Mouse (Mus musculus) myocyte (in vitro differentiated cells): ENCODE measurements around the gene Dennd1b. TPM values are rescaled to one million over a fixed set of nuclear protein-coding genes. Genes with fewer than 3 reads are reported as not detected.

Experiments used
- H3K27me3 ChIP-seq: one replicate; pipeline ENCODE4 v1.6.1; 2011; ENCODE audit not compliant: control insufficient read depth, insufficient read depth, insufficient read length
- H3K36me3 ChIP-seq: one replicate; pipeline ENCODE4 v1.6.1; 2011; ENCODE audit not compliant: control insufficient read depth, insufficient read depth
- H3K4me2 ChIP-seq: one replicate; pipeline ENCODE4 v1.6.1; 2011; ENCODE audit warnings: low read depth, control low read depth
- H3K4me3 ChIP-seq: one replicate; pipeline ENCODE4 v1.5.1; 2011; ENCODE audit warnings: mild to moderate bottlenecking, control low read depth, moderate library complexity
- H3K79me2 ChIP-seq: one replicate; pipeline ENCODE4 v1.6.1; 2011; ENCODE audit not compliant: control insufficient read depth, insufficient read depth
- H3ac ChIP-seq: one replicate; pipeline ENCODE4 v1.6.1; 2011; ENCODE audit not compliant: control insufficient read depth, insufficient read length
- CEBPB ChIP-seq: IDR thresholded peaks from 2 replicates; pipeline ENCODE4 v1.6.1; 2011; ENCODE audit warnings: mild to moderate bottlenecking, moderate library complexity; ENCODE audit not compliant: poor library complexity, insufficient read depth, severe bottlenecking
- E2F4 ChIP-seq: IDR thresholded peaks from one replicate; pipeline ENCODE4 v1.6.1; 2011; ENCODE audit warnings: mild to moderate bottlenecking, control low read depth, moderate library complexity; ENCODE audit not compliant: insufficient read depth
- MAX ChIP-seq: IDR thresholded peaks from one replicate; pipeline ENCODE4 v1.6.1; 2011; ENCODE audit warnings: low read depth, mild to moderate bottlenecking, control low read depth
- MYOD1 ChIP-seq, 3 experiments: IDR thresholded peaks; one replicate each; pipeline ENCODE4 v1.6.1; 2011; ENCODE audit warnings: control low read depth in 2 of 3, low read depth in 2 of 3, mild to moderate bottlenecking in 2 of 3, moderate library complexity in 1 of 3; ENCODE audit not compliant: insufficient read length in 2 of 3, control insufficient read depth in 1 of 3
- MYOG ChIP-seq, 3 experiments: IDR thresholded peaks; one replicate each; pipeline ENCODE4 v1.6.1; 2011; ENCODE audit warnings: control low read depth in 2 of 3, low read depth in 2 of 3, mild to moderate bottlenecking in 2 of 3; ENCODE audit not compliant: insufficient read length in 2 of 3, control insufficient read depth in 1 of 3, insufficient read depth in 1 of 3
- POLR2A ChIP-seq: IDR thresholded peaks from one replicate; pipeline ENCODE4 v1.6.1; 2011; ENCODE audit warnings: low read depth, mild to moderate bottlenecking, control low read depth, moderate library complexity; ENCODE audit not compliant: insufficient read length
- POLR2AphosphoS2 ChIP-seq: IDR thresholded peaks from one replicate; pipeline ENCODE4 v1.6.1; 2011; ENCODE audit warnings: low read depth, control low read depth; ENCODE audit not compliant: insufficient read length
- REST ChIP-seq: IDR thresholded peaks from one replicate; pipeline ENCODE4 v1.6.1; 2011; ENCODE audit warnings: mild to moderate bottlenecking, control low read depth, moderate library complexity; ENCODE audit not compliant: insufficient read depth, insufficient read length
- SRF ChIP-seq: IDR thresholded peaks from one replicate; pipeline ENCODE4 v1.6.1; 2011; ENCODE audit warnings: low read depth; ENCODE audit not compliant: control insufficient read depth, insufficient read length
- TCF12 ChIP-seq: IDR thresholded peaks from one replicate; pipeline ENCODE4 v1.6.1; 2011; ENCODE audit warnings: mild to moderate bottlenecking, control low read depth; ENCODE audit not compliant: poor library complexity, insufficient read depth, severe bottlenecking
- TCF3 ChIP-seq: IDR thresholded peaks from one replicate; pipeline ENCODE4 v1.6.1; 2011; ENCODE audit warnings: low read depth, control low read depth; ENCODE audit not compliant: insufficient read length
- USF1 ChIP-seq: IDR thresholded peaks from one replicate; pipeline ENCODE4 v1.6.1; 2011; ENCODE audit warnings: low read depth, mild to moderate bottlenecking, control low read depth, moderate library complexity
- polyA plus RNA-seq: library from polyadenylated mRNA; unstranded; fragments of >200 nt; fragmentation: generic; extraction: Trizol; gene quantifications from one replicate; pipeline ENCODE4 v1.2.1, GENCODE M21; 2012; ENCODE audit warnings: missing spikeins

Dennd1b gene
- polyA plus RNA-seq, 1 experiment, result 1.3 TPM

DNA sequence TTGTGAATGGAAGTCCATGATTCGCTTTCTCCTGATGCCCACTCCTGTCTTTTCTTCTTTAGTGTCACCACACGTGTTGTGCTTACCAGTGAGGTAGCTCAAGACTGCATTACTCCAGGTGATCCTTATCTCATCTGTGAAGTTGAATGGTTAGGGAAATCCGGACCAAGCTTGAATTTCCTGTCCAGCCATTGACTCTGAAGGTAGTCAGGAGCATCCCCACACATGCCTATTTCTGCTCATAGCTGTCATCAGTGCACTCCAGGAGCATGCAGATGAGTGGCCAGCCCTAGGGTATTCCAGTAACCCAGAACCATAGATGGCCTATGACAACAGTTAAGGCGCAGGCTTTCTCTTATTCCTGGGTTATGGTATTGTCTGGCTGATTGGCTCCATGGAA lies 20.9 kb downstream of the Dennd1b start:
- H3K79me2 ChIP-seq, result peaks cover 19% of the 10 kb centered on the region
- H3ac ChIP-seq, result no peak overlapping the region
- no peaks in the 10 kb centered on the region for H3K27me3 ChIP-seq
- H3K4me3 ChIP-seq, result no peak overlapping the region
- H3K4me2 ChIP-seq, result no peak overlapping the region
- H3K36me3 ChIP-seq, result no peaks in the 10 kb centered on the region
- no peak for TF ChIP-seq USF1
- no peak for TF ChIP-seq E2F4
- no peak for TF ChIP-seq TCF12
- TF ChIP-seq TCF3, result no peak
- TF ChIP-seq SRF, result no peak
- no peak for TF ChIP-seq POLR2A
- no peak for TF ChIP-seq REST
- no peak for TF ChIP-seq POLR2AphosphoS2
- TF ChIP-seq MAX, result no peak
- TF ChIP-seq MYOG (IDR thresholded peaks at IDR 0.05; ENCODE audit: control insufficient read depth in 1 of 3, insufficient read depth in 1 of 3, insufficient read length in 2 of 3, low read depth in 2 of 3), result no peak
- TF ChIP-seq CEBPB, result no peak
- TF ChIP-seq MYOD1 (IDR thresholded peaks at IDR 0.05; ENCODE audit: control insufficient read depth in 1 of 3, insufficient read length in 2 of 3, low read depth in 2 of 3), result no peak

DNA sequence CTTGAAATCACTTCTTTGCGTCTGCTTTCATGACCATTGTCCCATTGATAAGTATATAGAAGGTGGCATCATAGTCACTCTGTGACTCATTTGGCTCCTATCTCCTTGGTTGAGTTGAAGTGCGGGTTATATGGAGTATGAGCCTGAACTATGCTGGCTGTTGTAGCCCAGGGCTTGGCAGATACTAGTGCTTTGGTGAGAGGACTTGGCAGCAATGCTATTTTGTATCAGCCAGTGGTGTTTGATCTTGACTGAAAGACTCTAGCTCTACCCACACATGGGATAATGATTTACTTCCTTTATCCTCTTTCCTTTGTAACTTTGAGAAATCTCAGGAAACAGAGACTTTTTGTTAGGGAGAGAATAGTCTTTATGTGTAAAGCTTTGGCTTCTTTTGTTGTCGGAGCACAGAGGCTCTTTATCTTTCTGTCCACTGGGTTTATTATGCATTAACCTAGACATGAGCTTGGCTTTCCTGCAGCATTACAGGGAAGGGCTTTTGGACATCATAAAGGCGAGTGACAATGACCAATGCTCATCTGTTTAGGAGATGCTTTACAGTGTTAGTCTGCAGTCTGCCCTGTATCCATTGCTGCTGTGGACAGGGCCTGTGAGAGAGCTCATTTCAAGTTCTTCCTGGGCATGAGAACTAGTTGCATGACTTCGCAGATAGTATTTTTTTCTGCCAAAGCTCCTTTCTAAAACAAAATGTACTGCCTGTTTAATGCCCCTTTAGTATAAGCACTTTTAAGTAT lies 29.3 kb downstream of the Dennd1b start:
- Histone ChIP-seq H3ac (no peak overlapping the region), H3K36me3 (no peaks in the 10 kb centered on the region), H3K27me3 (no peaks in the 10 kb centered on the region), H3K4me3 (no peak overlapping the region), H3K4me2 (no peak overlapping the region), H3K79me2 (peaks cover 11% of the 10 kb centered on the region)
- TF ChIP-seq POLR2AphosphoS2, result no peak
- TF ChIP-seq TCF3, result no peak
- TF ChIP-seq TCF12, result no peak
- no peak for TF ChIP-seq MYOD1 (IDR thresholded peaks at IDR 0.05; ENCODE audit: control insufficient read depth in 1 of 3, insufficient read length in 2 of 3, low read depth in 2 of 3)
- TF ChIP-seq MYOG (IDR thresholded peaks at IDR 0.05; ENCODE audit: control insufficient read depth in 1 of 3, insufficient read depth in 1 of 3, insufficient read length in 2 of 3, low read depth in 2 of 3), result no peak
- TF ChIP-seq MAX, result no peak
- TF ChIP-seq CEBPB, result no peak
- TF ChIP-seq REST, result no peak

DNA sequence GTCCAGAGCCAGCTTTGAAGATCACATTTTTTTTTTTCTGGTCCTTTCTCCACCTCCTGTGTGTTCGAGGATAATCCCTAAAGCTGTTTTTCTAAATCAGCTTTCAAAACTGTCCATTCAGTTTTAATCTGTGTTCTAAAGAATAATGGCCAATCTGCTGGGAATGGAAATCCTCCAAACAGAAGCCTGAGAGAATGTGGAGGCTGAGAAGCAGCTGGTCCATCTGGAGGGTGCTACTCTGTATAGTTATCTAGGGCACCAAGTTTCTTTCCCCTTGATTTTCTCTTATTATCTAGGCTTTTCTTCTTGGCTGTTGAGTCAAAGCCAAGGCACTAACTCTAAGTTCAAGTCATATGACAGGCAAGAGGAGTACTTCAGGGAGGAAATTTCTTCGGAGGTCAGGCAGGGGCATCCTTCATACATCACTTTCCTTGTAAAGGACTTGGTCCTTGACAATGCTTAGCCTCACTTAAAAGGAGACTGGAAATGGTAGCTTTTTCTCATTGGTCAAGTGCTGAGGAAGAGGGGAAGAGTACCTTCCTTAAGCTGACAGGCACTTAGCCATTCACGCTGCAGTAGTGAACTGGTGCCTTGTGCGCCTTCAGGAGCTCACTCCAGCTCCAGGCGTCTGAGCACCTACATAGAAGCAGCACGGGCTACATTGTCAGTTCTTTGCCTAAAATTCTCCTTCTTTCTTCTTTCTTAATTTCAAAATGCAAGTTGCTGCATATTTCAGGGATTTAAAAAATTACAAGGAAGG lies 32.6 kb downstream of the Dennd1b start:
- Histone ChIP-seq H3K36me3 (no peaks in the 10 kb centered on the region), H3K4me2 (no peak overlapping the region), H3K27me3 (no peaks in the 10 kb centered on the region), H3ac (no peak overlapping the region), H3K79me2 (peaks cover 11% of the 10 kb centered on the region), H3K4me3 (no peak overlapping the region)
- TF ChIP-seq SRF, result no peak
- no peak for TF ChIP-seq TCF3
- TF ChIP-seq E2F4, result no peak
- no peak for TF ChIP-seq USF1
- no peak for TF ChIP-seq MYOD1 (IDR thresholded peaks at IDR 0.05; ENCODE audit: control insufficient read depth in 1 of 3, insufficient read length in 2 of 3, low read depth in 2 of 3)
- TF ChIP-seq POLR2AphosphoS2, result no peak
- TF ChIP-seq TCF12, result no peak
- TF ChIP-seq CEBPB, result no peak
- TF ChIP-seq REST, result no peak

DNA sequence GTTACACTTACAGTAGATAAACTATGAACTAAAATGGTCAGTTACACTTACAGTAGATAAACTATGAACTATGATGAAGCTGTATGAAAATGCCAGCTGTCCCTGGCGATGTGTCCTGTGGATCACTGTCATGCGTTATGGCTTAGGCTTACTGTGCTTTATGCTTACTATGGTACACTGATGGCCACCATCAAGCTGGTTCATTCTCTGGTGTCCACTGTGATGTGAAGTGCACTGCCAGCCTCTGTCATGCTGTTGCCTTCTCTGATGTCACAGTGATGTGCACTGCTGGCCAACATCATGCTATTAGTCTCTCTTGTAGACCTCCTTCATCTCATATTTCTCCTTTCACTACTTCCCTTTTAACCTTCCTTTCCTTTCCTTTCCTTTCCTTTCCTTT lies 33.4 kb downstream of the Dennd1b start:
- peaks cover 11% of the 10 kb centered on the region for H3K79me2 ChIP-seq
- TF ChIP-seq MYOG (IDR thresholded peaks at IDR 0.05; ENCODE audit: control insufficient read depth in 1 of 3, insufficient read depth in 1 of 3, insufficient read length in 2 of 3, low read depth in 2 of 3) (no peak), REST (no peak), E2F4 (no peak), POLR2AphosphoS2 (no peak), TCF3 (no peak), MYOD1 (IDR thresholded peaks at IDR 0.05; ENCODE audit: control insufficient read depth in 1 of 3, insufficient read length in 2 of 3, low read depth in 2 of 3) (no peak), CEBPB (no peak), SRF (no peak), MAX (no peak), TCF12 (no peak), POLR2A (no peak)
- no peak overlapping the region for H3K4me3 ChIP-seq
- H3K36me3 ChIP-seq, result no peaks in the 10 kb centered on the region
- no peak overlapping the region for H3K4me2 ChIP-seq
- no peaks in the 10 kb centered on the region for H3K27me3 ChIP-seq
- no peak overlapping the region for H3ac ChIP-seq
